Mouse (Mus musculus) heart, postnatal 36 days (tissue): Measurements from ENCODE around the gene AL731706.2. TPM values are rescaled to one million over a fixed set of nuclear protein-coding genes. Genes with fewer than 3 reads are reported as not detected.
"Not testable (repeated sequence)": the region's sequence is repeated elsewhere in the genome, so short reads cannot be mapped to it uniquely, and the experiment has no call there.

Experiments used
- DNase-seq, 2 experiments: peaks; one replicate each; pipeline ENCODE4 v3.0.0; 2021 to 2022
- intact Hi-C: fragments of 180-260 bp; cut with DNase I; formaldehyde crosslinking; loops from one replicate; pipeline ENCODE4 v1.15.1; 2025
- total RNA-seq, 2 experiments: library from RNA; stranded (reverse); gene quantifications; 2 replicates each; pipeline ENCODE4 v1.2.3; 2021

AL731706.2 gene
- total RNA-seq = 10 to 100 TPM; 22.3 to 33.7 TPM

- intact Hi-C loops = loop anchor here (5.0 kb wide), 2 partner anchors 163 to 208 kb away; no protein-coding TSS in a partner anchor
- no peak for DNase-seq
These were observed at the start of gene AL731706.2 for GRCm38 (mm10) chr2:136885579-136885978. Gene AL731706.2 (minus strand): TSS chr2:136885679.

GRCm38 (mm10) chr2:136921003-136921408, 35.5 kb upstream of the AL731706.2 start:
- intact Hi-C loops = no loop called here

GRCm38 (mm10) chr2:136920257-136920993, 34.9 kb upstream of the AL731706.2 start:
- intact Hi-C loops = no loop called here
- DNase-seq = no peak

More at GRCm38 (mm10) chr2:136921003-136921408, 35.5 kb upstream of the AL731706.2 start:
- peak in 1 of 2 experiments; percentile 19 for DNase-seq

GRCm38 (mm10) chr2:136919433-136919832, 34.0 kb upstream of the AL731706.2 start:
- intact Hi-C loops = no loop called here

GRCm38 (mm10) chr2:136914334-136914902, 28.9 kb upstream of the AL731706.2 start:
- no peak for DNase-seq
- intact Hi-C loops = loop anchor here (1.0 to 2.0 kb wide), 3 partner anchors 202 to 1028 kb away; partner anchors contain the start of gene Jag1

More at GRCm38 (mm10) chr2:136919433-136919832, 34.0 kb upstream of the AL731706.2 start:
- DNase-seq = no peak

- intact Hi-C loops = no loop called here
- DNase-seq = no peak
These were observed 27.5 kb upstream of the AL731706.2 start for GRCm38 (mm10) chr2:136913021-136913420.

- no peak for DNase-seq
- intact Hi-C loops = no loop called here
These were observed 26.5 kb upstream of the AL731706.2 start for GRCm38 (mm10) chr2:136911958-136912411.

- no peak for DNase-seq
- intact Hi-C loops = no loop called here
These were observed 23.8 kb upstream of the AL731706.2 start for GRCm38 (mm10) chr2:136909298-136909697.

- DNase-seq = no peak
- intact Hi-C loops = no loop called here
These were observed 23.1 kb upstream of the AL731706.2 start for GRCm38 (mm10) chr2:136908596-136908995.

- no peak for DNase-seq
- intact Hi-C loops = no loop called here
These were observed 10.7 kb upstream of the AL731706.2 start for GRCm38 (mm10) chr2:136896131-136896530.

GRCm38 (mm10) chr2:136894494-136894893, 9.0 kb upstream of the AL731706.2 start:
- no peak for DNase-seq
- intact Hi-C loops = loop anchor here (5.0 kb wide), 1 partner anchor 223 kb away; the partner anchor contains the start of gene Jag1

- intact Hi-C loops = loop anchor here (5.0 kb wide), 1 partner anchor 225 kb away; the partner anchor contains the start of gene Jag1
- peak; percentile 93 to 94 for DNase-seq
These were observed 6.5 kb upstream of the AL731706.2 start for GRCm38 (mm10) chr2:136891951-136892371.

- intact Hi-C loops = loop anchor here (5.0 kb wide), 1 partner anchor 226 kb away; the partner anchor contains the start of gene Jag1
These were observed 5.8 kb upstream of the AL731706.2 start, which contains the start of the genes Slx4ip, AL731706.1 and Mkks for GRCm38 (mm10) chr2:136891068-136891950. Gene Slx4ip (plus strand): TSS chr2:136891218. Gene AL731706.1 (minus strand): TSS chr2:136891389. Gene Mkks (minus strand): TSS chr2:136891389.

GRCm38 (mm10) chr2:136890716-136891067, 5.2 kb upstream of the AL731706.2 start:
- DNase-seq = not testable (repeated sequence)
- intact Hi-C loops = loop anchor here (5.0 kb wide), 1 partner anchor 227 kb away; the partner anchor contains the start of gene Jag1

More at GRCm38 (mm10) chr2:136891068-136891950, 5.8 kb upstream of the AL731706.2 start, which contains the start of the genes Slx4ip, AL731706.1 and Mkks:
- peak; percentile 99 to 100 for DNase-seq

- peak in 1 of 2 experiments; percentile 41 for DNase-seq
- intact Hi-C loops = loop anchor here (1.0 to 5.0 kb wide), 3 partner anchors 165 to 402 kb away; no protein-coding TSS in a partner anchor
These were observed 1.4 kb upstream of the AL731706.2 start for GRCm38 (mm10) chr2:136886846-136887245.

GRCm38 (mm10) chr2:136854543-136855388, 30.7 kb downstream of the AL731706.2 start:
- no peak for DNase-seq
- intact Hi-C loops = no loop called here

GRCm38 (mm10) chr2:136850366-136850765, 35.1 kb downstream of the AL731706.2 start:
- no peak for DNase-seq
- intact Hi-C loops = no loop called here

GRCm38 (mm10) chr2:136837994-136838393, 47.5 kb downstream of the AL731706.2 start:
- intact Hi-C loops = no loop called here
- DNase-seq = no peak

GRCm38 (mm10) chr2:136835882-136836281, 49.6 kb downstream of the AL731706.2 start:
- DNase-seq = no peak
- intact Hi-C loops = no loop called here
